Mouse (Mus musculus) kidney, adult 2 months (tissue): ENCODE results near the gene Gm10322.

Experiments used
- CTCF ChIP-seq: fragments of 200-500 bp; conservative IDR thresholded peaks from 2 replicates; pipeline ENCODE4 v1.5.1; 2011; ENCODE audit warnings: low read depth, mild to moderate bottlenecking, control low read depth, low read length, moderate library complexity, mixed read lengths; ENCODE audit not compliant: insufficient read depth, insufficient read length
- POLR2A ChIP-seq: fragments of 200-500 bp; IDR thresholded peaks from one replicate; pipeline ENCODE4 v1.6.1; 2011; ENCODE audit warnings: low read depth, low read length, control low read depth

DNA sequence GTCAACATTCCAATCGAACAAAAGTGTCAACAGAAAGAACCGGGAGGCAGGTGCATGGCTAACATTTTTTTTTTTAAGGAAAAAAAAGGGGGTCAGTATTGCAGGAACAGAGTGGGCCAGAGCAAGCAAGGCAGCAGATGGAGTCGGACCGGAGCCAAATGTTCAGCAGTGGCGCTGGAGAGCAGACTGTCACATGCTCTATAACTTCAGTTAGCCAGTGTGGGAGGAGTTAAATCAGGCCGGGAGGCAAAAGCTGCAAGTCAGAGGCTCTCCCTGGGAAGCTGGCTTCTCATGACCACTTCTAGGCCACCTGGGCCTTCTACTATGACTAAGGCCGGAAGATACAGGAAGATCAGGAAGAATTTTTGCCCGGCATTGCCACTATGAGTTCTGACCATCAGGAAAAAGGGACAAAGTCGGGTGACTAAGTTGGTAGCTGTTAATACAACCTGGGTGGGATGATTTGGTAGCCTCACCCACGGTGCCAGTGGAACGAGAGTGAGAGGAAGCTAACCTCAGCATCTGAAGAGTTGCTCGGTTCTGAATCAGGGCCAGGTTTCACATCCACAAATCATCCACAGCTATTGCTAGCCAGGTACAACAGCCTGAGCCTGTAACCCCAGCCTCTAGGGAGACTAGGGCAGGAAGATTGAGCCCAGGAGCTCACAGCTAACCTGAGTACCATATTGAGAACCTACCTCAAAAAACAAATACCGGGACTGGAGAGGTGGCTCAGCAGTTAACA lies 21.9 kb upstream of the Gm10322 start:
- no peak for TF ChIP-seq CTCF
- no peak for TF ChIP-seq POLR2A
